Mouse (Mus musculus) limb, embryonic 15.5 days (tissue): Measurements from ENCODE around the gene Gm5485. TPM values are rescaled to one million over a fixed set of nuclear protein-coding genes. Genes with fewer than 3 reads are reported as not detected.

Source experiments
- ATAC-seq: fragments of 200-750 bp; cut with Nextera tagmentation; 2 replicates; pipeline ENCODE4 v1.8.0; 2017; ENCODE audit warnings: low read depth, moderate TSS enrichment; ENCODE audit not compliant: insufficient number of reproducible peaks, low FRiP score, low TSS enrichment
- H3K27ac ChIP-seq: fragments of 300-500 bp; sonication (generic); 2 replicates; pipeline ENCODE4 v1.5.1; 2015; ENCODE audit warnings: moderate library complexity, mild to moderate bottlenecking, inconsistent platforms
- H3K27me3 ChIP-seq: fragments of 300-500 bp; sonication (generic); 2 replicates; pipeline ENCODE4 v1.6.1; 2015; ENCODE audit warnings: inconsistent platforms
- H3K36me3 ChIP-seq: fragments of 300-500 bp; sonication (generic); 2 replicates; pipeline ENCODE4 v1.6.1; 2015; ENCODE audit warnings: inconsistent platforms
- H3K4me1 ChIP-seq: fragments of 300-500 bp; sonication (generic); 2 replicates; pipeline ENCODE4 v1.6.1; 2015; ENCODE audit warnings: inconsistent platforms
- H3K4me2 ChIP-seq: fragments of 300-500 bp; sonication (generic); 2 replicates; pipeline ENCODE4 v1.6.1; 2015; ENCODE audit warnings: mild to moderate bottlenecking, inconsistent platforms
- H3K4me3 ChIP-seq: fragments of 300-500 bp; sonication (generic); 2 replicates; pipeline ENCODE4 v1.5.1; 2015; ENCODE audit warnings: mild to moderate bottlenecking, inconsistent platforms
- H3K9ac ChIP-seq: fragments of 300-500 bp; sonication (generic); 2 replicates; pipeline ENCODE4 v1.6.1; 2015; ENCODE audit warnings: inconsistent platforms
- H3K9me3 ChIP-seq: fragments of 300-500 bp; sonication (generic); 2 replicates; pipeline ENCODE4 v1.6.1; 2016; ENCODE audit warnings: inconsistent platforms
- WGBS: fragments of 180-500 bp; shearing (Covaris S2); methylation state at CpG from one replicate; pipeline ENCODE4 v1.1.7; 2015; 5-methylcytosine and 5-hydroxymethylcytosine counted together
- polyA plus RNA-seq: library from polyadenylated mRNA; unstranded; fragments of >200 nt; fragmentation: Nextera tagmentation; extraction: Ambion mirVana; gene quantifications from 2 replicates; pipeline ENCODE4 v1.2.1, GENCODE M21; 2015

The Gm5485 gene
- polyA plus RNA-seq, 1 experiment from 2014 or later = not detected

DNA sequence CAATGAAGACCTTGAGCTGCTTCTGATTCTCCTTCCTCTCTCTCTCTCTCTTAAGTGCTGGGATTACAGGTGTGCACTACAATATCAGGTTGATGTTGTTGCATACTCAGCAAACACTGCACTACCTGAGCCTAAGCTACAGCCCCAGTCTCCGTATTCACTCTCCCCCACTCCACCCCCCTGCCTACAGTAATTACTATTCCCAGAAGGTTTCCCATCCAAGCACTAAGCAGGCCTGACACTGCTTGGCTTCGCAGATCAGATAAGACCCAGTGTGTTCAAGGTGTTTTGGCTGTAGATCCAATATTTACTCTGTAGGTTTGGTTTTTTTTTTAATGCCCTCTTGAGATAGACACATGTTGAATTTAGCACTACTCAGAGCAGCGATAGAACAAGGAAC, 2.1 kb downstream of the Gm5485 start:
- no peaks in the 10 kb centered on the region for H3K27me3 ChIP-seq
- H3K9me3 ChIP-seq = no peaks in the 10 kb centered on the region
- no peaks in the 10 kb centered on the region for H3K36me3 ChIP-seq
- no peak overlapping the region for H3K27ac ChIP-seq
- ATAC-seq = no peak
- 60% methylated on average over 3 of the region's 3 CpGs for WGBS
- H3K9ac ChIP-seq = no peak overlapping the region
- no peak overlapping the region for H3K4me2 ChIP-seq
- no peaks in the 10 kb centered on the region for H3K4me1 ChIP-seq
- H3K4me3 ChIP-seq = no peak overlapping the region

DNA sequence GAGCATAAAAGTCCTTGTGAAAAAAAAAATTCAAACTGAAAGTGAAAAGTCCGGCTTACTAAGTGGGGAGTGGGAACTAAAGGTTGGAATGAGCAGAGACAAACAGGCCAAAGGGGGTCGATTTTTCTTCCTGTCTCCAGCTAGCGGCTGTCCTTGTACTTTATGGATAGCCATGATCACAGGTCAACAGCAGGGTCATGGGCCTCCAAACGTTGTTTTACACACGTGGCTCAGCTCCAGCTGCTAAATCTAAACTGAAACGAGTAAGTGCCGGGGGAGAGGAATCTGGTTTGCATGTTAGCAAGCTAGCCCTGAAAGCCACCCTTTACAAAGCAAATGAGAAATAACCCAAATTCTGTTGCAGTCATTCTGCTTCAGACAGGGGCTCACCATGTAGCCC, 2.6 kb downstream of the Gm5485 start:
- no peaks in the 10 kb centered on the region for H3K9me3 ChIP-seq
- 38% methylated on average over 7 of the region's 7 CpGs for WGBS
- H3K4me3 ChIP-seq = no peak overlapping the region
- no peak overlapping the region for H3K4me2 ChIP-seq
- no peaks in the 10 kb centered on the region for H3K4me1 ChIP-seq
- no peak overlapping the region for H3K27ac ChIP-seq
- H3K9ac ChIP-seq = no peak overlapping the region
- no peak for ATAC-seq
- no peaks in the 10 kb centered on the region for H3K36me3 ChIP-seq
- H3K27me3 ChIP-seq = no peaks in the 10 kb centered on the region

DNA sequence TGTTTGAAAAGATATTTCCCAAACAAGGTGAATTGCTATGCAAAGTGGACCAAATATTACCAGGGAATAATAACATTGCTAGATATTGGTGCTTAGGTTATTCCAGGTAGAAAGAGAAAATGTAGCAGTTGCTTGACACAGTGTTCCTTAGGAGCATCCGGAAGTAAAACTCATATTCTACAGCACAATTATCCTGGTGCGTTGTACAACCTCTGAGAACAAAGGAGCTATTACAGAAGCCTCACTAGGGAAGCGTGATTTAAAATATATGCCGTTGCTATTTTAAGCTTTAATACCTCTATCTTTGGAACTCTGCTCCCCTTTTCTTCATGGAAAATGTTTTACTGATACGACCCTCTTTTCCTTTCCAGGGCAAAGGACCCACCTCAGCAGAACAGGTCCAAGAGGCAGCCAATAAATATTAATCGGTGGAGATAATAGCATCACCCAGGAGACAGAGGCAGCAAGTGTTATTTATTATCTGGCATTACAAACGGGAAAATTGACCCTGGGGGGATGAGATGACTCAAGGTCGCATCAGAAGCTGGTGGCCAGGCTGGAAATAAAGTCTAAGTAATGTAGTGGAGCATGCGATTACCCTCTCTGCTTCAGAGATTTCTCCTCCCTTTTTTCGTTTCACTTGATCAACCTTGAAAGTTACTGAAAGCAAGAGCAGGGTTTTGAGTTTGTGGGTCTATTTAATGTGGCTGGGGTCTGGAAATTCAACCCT, 6.4 kb downstream of the Gm5485 start:
- Histone ChIP-seq H3K4me2 (no peak overlapping the region), H3K9me3 (no peaks in the 10 kb centered on the region), H3K4me3 (no peak overlapping the region), H3K36me3 (no peaks in the 10 kb centered on the region), H3K4me1 (no peaks in the 10 kb centered on the region), H3K27me3 (no peaks in the 10 kb centered on the region), H3K9ac (no peak overlapping the region), H3K27ac (no peak overlapping the region)
- WGBS = 47% methylated on average over 10 of the region's 10 CpGs
- no peak for ATAC-seq

DNA sequence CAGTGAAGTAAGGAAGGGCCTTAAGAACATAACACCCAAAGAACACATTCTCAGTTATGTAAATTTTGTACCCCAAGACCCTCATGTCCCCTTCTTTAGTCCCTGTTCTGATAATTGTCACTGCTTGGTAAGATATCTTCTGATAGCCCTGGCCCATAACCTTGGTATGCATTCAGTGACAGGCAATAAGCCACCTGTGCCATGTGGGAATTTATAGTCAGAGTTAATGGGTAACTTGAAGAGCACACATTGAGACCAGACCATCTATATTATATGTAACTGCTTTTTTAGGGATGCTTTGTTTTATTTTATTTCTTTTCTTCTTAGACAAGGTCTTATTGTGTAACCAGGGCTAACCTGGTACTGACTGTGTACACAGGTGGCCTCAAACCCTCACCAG, 8.2 kb downstream of the Gm5485 start:
- Histone ChIP-seq H3K27ac (no peak overlapping the region), H3K27me3 (no peaks in the 10 kb centered on the region), H3K9ac (no peak overlapping the region), H3K36me3 (no peaks in the 10 kb centered on the region), H3K9me3 (no peaks in the 10 kb centered on the region), H3K4me1 (no peaks in the 10 kb centered on the region), H3K4me2 (no peak overlapping the region), H3K4me3 (no peak overlapping the region)
- no peak for ATAC-seq

DNA sequence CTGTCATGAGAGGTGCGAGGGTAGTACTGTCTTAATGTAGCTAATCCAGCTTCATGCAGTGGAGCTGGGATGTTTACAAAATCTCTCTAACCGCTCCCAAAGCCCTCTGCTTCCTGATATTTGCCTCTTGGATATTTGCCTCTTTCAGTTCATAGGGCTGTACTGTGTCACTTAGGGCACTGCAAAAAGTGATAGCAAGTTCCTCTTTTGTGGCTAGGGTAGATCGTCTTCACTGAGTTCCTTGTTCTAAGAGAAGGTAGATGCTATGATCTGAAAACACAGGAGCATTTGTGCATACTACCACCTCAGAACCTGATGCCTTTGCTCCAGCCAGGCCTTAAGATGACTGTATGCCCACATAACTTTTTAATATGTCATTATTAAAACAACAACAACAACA, 8.8 kb downstream of the Gm5485 start:
- no peak overlapping the region for H3K4me3 ChIP-seq
- no peak for ATAC-seq
- 79% methylated on average over 3 of the region's 3 CpGs for WGBS
- no peak overlapping the region for H3K9ac ChIP-seq
- H3K4me1 ChIP-seq = no peaks in the 10 kb centered on the region
- H3K4me2 ChIP-seq = no peak overlapping the region
- H3K27me3 ChIP-seq = no peaks in the 10 kb centered on the region
- H3K27ac ChIP-seq = no peak overlapping the region
- no peaks in the 10 kb centered on the region for H3K9me3 ChIP-seq
- H3K36me3 ChIP-seq = no peaks in the 10 kb centered on the region

DNA sequence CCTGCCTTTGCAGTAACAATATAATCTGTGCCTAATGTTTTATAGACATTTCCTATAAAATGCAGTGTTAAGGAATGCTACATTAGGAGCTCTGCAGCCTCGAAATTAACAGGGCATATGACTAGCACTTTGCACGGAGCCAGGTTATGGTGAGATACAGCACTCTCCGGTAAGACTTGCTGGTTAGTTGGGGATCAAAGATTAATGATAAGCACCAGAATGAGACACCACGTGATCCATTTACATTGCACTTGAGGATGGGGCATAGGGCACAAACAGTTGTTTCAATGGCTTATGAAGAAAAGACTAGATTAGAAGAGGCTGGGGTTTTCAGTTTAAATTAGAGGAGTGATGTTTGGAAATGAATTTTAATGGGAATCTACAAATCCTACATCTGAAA, 9.3 kb downstream of the Gm5485 start:
- Histone ChIP-seq H3K4me2 (no peak overlapping the region), H3K4me1 (no peaks in the 10 kb centered on the region), H3K27me3 (no peaks in the 10 kb centered on the region), H3K36me3 (no peaks in the 10 kb centered on the region), H3K27ac (no peak overlapping the region), H3K9me3 (no peaks in the 10 kb centered on the region), H3K4me3 (no peak overlapping the region), H3K9ac (no peak overlapping the region)
- no peak for ATAC-seq
- 63% methylated on average over 4 of the region's 4 CpGs for WGBS

DNA sequence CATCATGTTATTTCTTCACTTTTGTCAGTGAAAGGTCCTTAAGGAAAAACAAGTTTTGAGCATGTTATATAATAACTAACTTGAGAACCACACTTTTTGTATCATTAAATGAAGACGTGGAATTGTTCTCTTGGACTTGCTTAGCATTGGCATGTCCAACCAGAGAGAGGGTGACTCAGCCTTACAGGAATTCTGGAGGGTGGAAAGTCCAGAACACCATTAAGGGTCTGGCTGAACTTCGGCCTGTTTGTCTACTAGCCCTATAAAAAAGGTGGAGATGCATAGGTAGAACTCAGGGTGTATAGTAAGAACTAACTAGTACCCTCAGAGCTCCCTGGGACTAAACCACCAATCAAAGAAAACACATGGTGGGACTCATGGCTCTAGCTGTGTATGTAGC, 16.9 kb downstream of the Gm5485 start:
- Histone ChIP-seq H3K9me3 (no peaks in the 10 kb centered on the region), H3K4me3 (no peak overlapping the region), H3K9ac (no peak overlapping the region), H3K4me2 (no peak overlapping the region), H3K27me3 (no peaks in the 10 kb centered on the region), H3K4me1 (no peaks in the 10 kb centered on the region), H3K27ac (no peak overlapping the region), H3K36me3 (no peaks in the 10 kb centered on the region)
- ATAC-seq = no peak
- WGBS = 74% methylated on average over 2 of the region's 2 CpGs

DNA sequence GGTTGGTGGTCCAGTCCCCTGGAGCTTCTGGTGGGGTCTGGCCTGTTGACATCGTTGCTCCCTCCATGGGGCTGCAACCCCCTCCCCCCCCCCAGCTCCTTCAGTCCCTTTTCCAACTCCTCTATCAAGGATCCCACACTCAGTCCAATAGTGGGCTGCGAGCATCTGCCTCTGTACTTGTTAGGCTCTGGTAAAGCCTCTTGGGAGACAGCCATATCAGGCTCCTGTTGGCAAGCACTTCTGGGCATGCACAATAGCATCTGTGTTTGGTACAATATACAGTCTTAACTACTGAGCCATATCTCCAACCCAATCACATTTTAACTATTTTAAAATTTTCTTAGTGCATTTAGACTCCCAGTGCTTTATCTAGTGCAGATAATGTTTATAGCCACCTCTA, 25.2 kb downstream of the Gm5485 start:
- Histone ChIP-seq H3K4me3 (no peak overlapping the region), H3K27me3 (no peaks in the 10 kb centered on the region), H3K4me1 (no peaks in the 10 kb centered on the region), H3K9ac (no peak overlapping the region), H3K27ac (no peak overlapping the region), H3K36me3 (no peaks in the 10 kb centered on the region), H3K9me3 (no peaks in the 10 kb centered on the region), H3K4me2 (no peak overlapping the region)
- WGBS = 79% methylated on average over 2 of the region's 2 CpGs
- ATAC-seq = no peak

DNA sequence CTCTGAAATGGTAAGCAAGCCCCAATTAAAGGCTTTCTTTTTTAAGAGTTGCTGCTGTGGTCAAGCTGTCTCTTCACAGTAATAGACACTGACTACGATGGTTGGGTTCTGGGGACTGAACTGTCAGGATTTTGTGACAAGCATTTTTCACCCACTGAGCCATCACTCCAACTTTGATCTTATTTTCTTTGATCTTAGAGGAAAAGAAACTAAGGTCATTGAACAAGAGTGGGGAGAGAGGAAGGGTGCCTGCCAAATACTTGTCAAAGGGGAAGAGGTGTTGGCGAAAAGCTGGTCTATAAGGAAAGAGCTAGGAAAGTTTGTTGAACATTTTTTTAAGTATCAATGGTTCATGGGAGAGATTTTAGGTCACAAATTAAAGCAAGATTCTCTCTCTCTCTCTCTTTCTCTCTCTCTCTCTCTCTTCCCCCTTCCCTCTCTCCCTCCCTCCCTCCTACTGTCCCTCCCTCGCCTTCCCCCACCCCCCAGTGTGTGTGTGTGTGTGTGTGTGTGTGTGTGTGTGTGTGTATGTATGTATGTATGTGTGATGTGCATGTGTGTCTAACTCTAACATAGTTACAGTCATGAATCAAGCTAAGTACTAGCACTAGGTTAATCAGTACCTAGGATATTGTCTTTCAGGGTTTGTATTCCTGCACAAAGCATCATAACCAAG, 28.5 kb downstream of the Gm5485 start:
- ATAC-seq = no peak
- no peak overlapping the region for H3K27ac ChIP-seq

DNA sequence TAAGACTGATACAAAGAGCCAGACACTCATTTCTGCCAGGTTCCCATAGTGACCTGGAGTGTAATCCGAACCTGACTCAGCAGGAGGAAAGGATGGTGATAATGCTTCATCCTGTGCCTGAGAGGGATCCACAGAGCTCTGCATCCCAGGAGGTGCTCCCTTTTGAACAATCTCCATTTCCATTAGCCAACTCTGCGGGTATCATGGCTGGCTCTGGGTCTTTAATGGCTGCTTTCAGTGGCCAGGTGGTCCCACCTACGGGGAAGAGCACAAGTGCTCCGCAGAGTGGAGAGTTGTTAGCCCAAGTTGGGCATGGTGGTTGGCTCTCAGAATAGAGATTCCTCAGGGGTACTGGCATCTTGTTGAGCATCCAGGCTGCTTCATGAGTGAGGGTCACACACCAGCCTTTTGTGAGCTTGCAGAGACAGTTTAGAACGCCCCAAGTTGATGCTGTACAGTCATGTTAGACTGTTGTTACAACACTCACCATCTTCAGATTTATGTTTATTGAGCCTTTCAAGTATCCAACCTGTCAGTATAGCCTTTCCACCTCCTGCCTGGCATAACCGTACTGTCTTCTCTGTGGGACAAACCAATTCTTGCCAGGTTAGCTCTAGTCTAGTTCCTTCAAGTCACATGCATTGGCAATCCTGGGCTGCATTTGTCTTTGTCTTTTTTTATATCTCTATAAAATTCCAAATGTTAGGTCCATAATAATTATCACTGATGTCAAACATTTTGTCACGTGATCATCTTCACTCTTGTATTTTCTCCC, 38.3 kb downstream of the Gm5485 start:
- H3K4me2 ChIP-seq = no peak overlapping the region
- no peaks in the 10 kb centered on the region for H3K36me3 ChIP-seq
- H3K9ac ChIP-seq = no peak overlapping the region
- H3K9me3 ChIP-seq = no peaks in the 10 kb centered on the region
- no peaks in the 10 kb centered on the region for H3K4me1 ChIP-seq
- WGBS = 78% methylated on average over 7 of the region's 7 CpGs
- ATAC-seq = no peak
- no peak overlapping the region for H3K4me3 ChIP-seq
- no peak overlapping the region for H3K27ac ChIP-seq
- no peaks in the 10 kb centered on the region for H3K27me3 ChIP-seq

More for the DNA sequence above, 28.5 kb downstream of the Gm5485 start:
- H3K4me2 ChIP-seq = no peak overlapping the region
- H3K4me3 ChIP-seq = no peak overlapping the region
- no peaks in the 10 kb centered on the region for H3K9me3 ChIP-seq
- no peak overlapping the region for H3K9ac ChIP-seq
- H3K27me3 ChIP-seq = no peaks in the 10 kb centered on the region
- H3K36me3 ChIP-seq = no peaks in the 10 kb centered on the region
- no peaks in the 10 kb centered on the region for H3K4me1 ChIP-seq
- WGBS = 57% methylated on average over 3 of the region's 3 CpGs

DNA sequence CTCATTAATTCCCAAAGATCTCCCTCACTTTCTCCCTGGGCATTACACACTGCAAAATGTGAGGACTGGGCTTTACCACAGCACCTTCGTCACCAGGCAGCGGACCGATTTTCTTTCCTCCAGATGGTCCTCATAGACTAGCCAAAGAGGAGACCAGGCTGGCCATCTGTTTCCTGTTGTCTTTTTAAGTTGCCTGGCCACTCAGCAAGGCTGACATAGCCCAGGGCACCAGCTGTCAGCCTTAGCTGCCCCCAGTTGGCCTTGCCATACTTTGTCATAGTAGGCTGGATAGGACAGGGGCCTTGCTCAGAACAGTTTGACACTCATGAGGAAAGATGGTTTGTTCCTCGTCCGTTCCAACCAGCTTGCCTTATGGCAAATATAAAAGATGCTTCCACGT, 39.8 kb downstream of the Gm5485 start:
- Histone ChIP-seq H3K27ac (no peak overlapping the region), H3K9ac (no peak overlapping the region), H3K27me3 (no peaks in the 10 kb centered on the region), H3K4me3 (no peak overlapping the region), H3K9me3 (no peaks in the 10 kb centered on the region), H3K4me2 (no peak overlapping the region), H3K36me3 (no peaks in the 10 kb centered on the region), H3K4me1 (no peaks in the 10 kb centered on the region)
- ATAC-seq = no peak
- WGBS = 44% methylated on average over 6 of the region's 6 CpGs

DNA sequence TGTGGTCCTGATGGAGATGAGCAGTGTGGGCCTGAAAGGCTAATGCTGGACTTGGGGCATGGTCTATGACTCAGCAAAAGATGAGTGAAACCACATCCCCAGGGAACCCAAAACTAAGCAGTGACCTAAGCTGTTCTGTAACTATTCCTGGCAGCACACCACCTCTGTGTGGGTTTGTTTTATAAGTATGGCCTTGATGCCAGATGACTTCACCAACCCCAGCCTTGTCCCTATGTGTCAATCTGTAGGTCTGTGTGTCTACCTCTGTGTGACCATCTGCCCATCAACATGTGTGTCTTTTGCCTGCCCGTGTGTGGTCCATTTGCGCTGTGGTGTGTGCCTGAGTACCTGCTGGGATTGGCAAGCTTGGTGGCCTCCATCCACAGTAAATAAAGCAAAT, 44.1 kb downstream of the Gm5485 start:
- Histone ChIP-seq H3K9ac (no peak overlapping the region), H3K36me3 (no peaks in the 10 kb centered on the region), H3K9me3 (no peaks in the 10 kb centered on the region), H3K27ac (no peak overlapping the region), H3K4me2 (no peak overlapping the region), H3K4me1 (no peaks in the 10 kb centered on the region), H3K4me3 (no peak overlapping the region), H3K27me3 (no peaks in the 10 kb centered on the region)
- ATAC-seq = no peak
- 90% methylated on average over 2 of the region's 2 CpGs for WGBS
